Mouse (Mus musculus): ENCODE measurements around the gene Phlpp2.

- no peak for TF ChIP-seq CTCF (IDR thresholded peaks at IDR 0.05; ENCODE audit: extremely low read depth, insufficient read depth, low read length)
- no peak for TF ChIP-seq POLR2A (IDR thresholded peaks at IDR 0.05; ENCODE audit: extremely low read depth, insufficient read depth, low read length)
Observed at GRCm38 (mm10) chr8:109964106-109964505, 95.8 kb downstream of the Phlpp2 start.
